ENCODE assay signal across 11 mouse cellular contexts in the genomic region with DNA sequence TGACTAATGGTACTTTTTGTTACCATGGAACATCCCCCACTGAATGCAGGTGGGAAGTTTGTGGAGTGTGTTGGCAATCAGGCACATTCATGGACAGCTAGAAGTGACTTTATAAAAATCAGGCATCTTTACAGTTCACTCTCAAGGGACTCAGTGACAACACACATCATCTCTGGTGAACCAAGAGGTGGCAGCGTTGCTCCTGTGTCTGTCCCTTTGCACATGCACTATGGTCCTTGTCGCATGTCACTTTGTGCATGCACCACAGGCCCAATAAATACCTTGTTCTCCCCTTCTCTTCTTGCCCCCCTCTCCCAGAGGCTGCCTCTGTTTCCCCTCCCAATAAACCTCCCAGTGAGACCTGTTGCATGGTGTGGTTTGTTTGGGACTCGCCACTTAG.
DNase-seq lines count a peak whose midpoint lies in the region; ATAC-seq and TF ChIP-seq lines count a peak whose summit lies in the region.
"Had no signal": no experiment of that assay in that cellular context is flagged by ENCODE, and none has a peak within 500 bp of the region (broad histone marks: within the 10 kb centered on the region; RNA-seq: fewer than 3 reads in every experiment).

No protein-coding gene starts in this region.

- H3K79me2 ChIP-seq in MEL (ENCODE audit: control insufficient read depth, insufficient read depth, low read length, poor library complexity): no peaks in the 10 kb centered on the region

- 50% methylated on average over 3 of the region's 3 CpGs for WGBS in heart, postnatal 0 days
- WGBS in liver, embryonic 11.5 days: 67% methylated on average over 3 of the region's 3 CpGs
- WGBS in neural tube, embryonic 15.5 days: 56% methylated on average over 3 of the region's 3 CpGs

- TF ChIP-seq EP300 in heart, postnatal 0 days (IDR thresholded peaks at IDR 0.05; ENCODE audit: low read depth): no peak
- TF ChIP-seq EP300 in MEL (IDR thresholded peaks at IDR 0.05; ENCODE audit: low read depth in 1 of 2, low read length in 2 of 2): no peak

- H3K9me3 ChIP-seq in heart, postnatal 0 days (replicated peaks; ENCODE audit: control insufficient read depth, low read length): no peaks in the 10 kb centered on the region
- no peaks in the 10 kb centered on the region for H3K9me3 ChIP-seq in liver, embryonic 11.5 days (ENCODE audit: control insufficient read depth, low read length)
- H3K9me3 ChIP-seq in MEL (replicated peaks; ENCODE audit: insufficient read depth, low read length): no peaks in the 10 kb centered on the region
- no peaks in the 10 kb centered on the region for H3K9me3 ChIP-seq in neural tube, embryonic 15.5 days (replicated peaks)
- H3K9me3 ChIP-seq: liver, embryonic 13.5 days had no signal

- no peaks in the 10 kb centered on the region for H3K27me3 ChIP-seq in heart, postnatal 0 days (ENCODE audit: control insufficient read depth, insufficient read depth, low read length)
- no peaks in the 10 kb centered on the region for H3K27me3 ChIP-seq in liver, embryonic 11.5 days (replicated peaks; ENCODE audit: control insufficient read depth, insufficient read depth, low read length)
- H3K27me3 ChIP-seq in MEL (ENCODE audit: control insufficient read depth in 1 of 2, insufficient read depth in 2 of 2, low read length in 2 of 2): no peaks in the 10 kb centered on the region
- no peaks in the 10 kb centered on the region for H3K27me3 ChIP-seq in neural tube, embryonic 15.5 days (replicated peaks)
- H3K27me3 ChIP-seq: liver, embryonic 13.5 days had no signal

- H3K27ac ChIP-seq in heart, postnatal 0 days (ENCODE audit: low read depth): no peak overlapping the region
- H3K27ac ChIP-seq in liver, embryonic 11.5 days (ENCODE audit: low read depth, low read length): no peak overlapping the region
- H3K27ac ChIP-seq in MEL (ENCODE audit: control insufficient read depth, low read depth, low read length): no peak overlapping the region
- H3K27ac ChIP-seq in neural tube, embryonic 15.5 days (replicated peaks): no peak overlapping the region
- H3K27ac ChIP-seq: hindbrain, embryonic 14.5 days; liver, embryonic 13.5 days had no signal

- peak; percentile 28 for TF ChIP-seq RAD21 in MEL (IDR thresholded peaks at IDR 0.05; ENCODE audit: low read depth, low read length)

- ATAC-seq in heart, postnatal 0 days (ENCODE audit: insufficient read depth, low read depth): no peak
- ATAC-seq in liver, embryonic 11.5 days (replicated peaks; ENCODE audit: low FRiP score): no peak
- no peak for ATAC-seq in neural tube, embryonic 15.5 days (ENCODE audit: low FRiP score)
- ATAC-seq: activated CD4-positive, CD25-positive, alpha-beta regulatory T cell, adult 4 months had no signal

- no peak for TF ChIP-seq POLR2A in MEL (IDR thresholded peaks at IDR 0.05; ENCODE audit: control insufficient read depth in 1 of 2, insufficient read depth in 1 of 2, low read depth in 1 of 2, low read length in 2 of 2, poor library complexity in 1 of 2)

- H3K4me2 ChIP-seq in heart, postnatal 0 days (ENCODE audit: low read depth, low read length): no peak overlapping the region
- H3K4me2 ChIP-seq in liver, embryonic 11.5 days: no peak overlapping the region
- no peak overlapping the region for H3K4me2 ChIP-seq in neural tube, embryonic 15.5 days
- H3K4me2 ChIP-seq: hindbrain, embryonic 14.5 days; liver, embryonic 13.5 days had no signal

- peak; percentile 64 for TF ChIP-seq CTCF in heart, postnatal 0 days (IDR thresholded peaks at IDR 0.05; ENCODE audit: low read depth)
- TF ChIP-seq CTCF in MEL (IDR thresholded peaks at IDR 0.05 in 2 of 3, conservative IDR thresholded peaks at IDR 0.05 in 1 of 3; ENCODE audit: control insufficient read depth in 1 of 3, insufficient read depth in 1 of 3, low read depth in 2 of 3, low read length in 3 of 3, poor library complexity in 1 of 3, severe bottlenecking in 1 of 3): peak in 2 of 3 experiments; percentile 29 to 35; a peak in 3 of 6 replicates

- peak; percentile 56 for DNase-seq in heart, postnatal 0 days (ENCODE audit: low spot score)
- DNase-seq in heart, adult 8-10 months (ENCODE audit: low spot score): no peak
- DNase-seq in liver: peak; percentile 44
- DNase-seq in liver, embryonic 11.5 days (ENCODE audit: low spot score): no peak
- no peak for DNase-seq in MEL (ENCODE audit: low read depth, low spot score)
- peak; percentile 23 to 62 for DNase-seq in kidney, postnatal 36 days
- DNase-seq in spleen, adult 18-20 months: no peak
- DNase-seq: liver, embryonic 13.5 days had no signal

- H3K36me3 ChIP-seq in heart, postnatal 0 days (replicated peaks; ENCODE audit: control insufficient read depth, insufficient read depth, low read length): no peaks in the 10 kb centered on the region
- no peaks in the 10 kb centered on the region for H3K36me3 ChIP-seq in liver, embryonic 11.5 days (ENCODE audit: control insufficient read depth, insufficient read depth, low read length)
- no peaks in the 10 kb centered on the region for H3K36me3 ChIP-seq in MEL (ENCODE audit: control insufficient read depth in 1 of 2, insufficient read depth in 2 of 2, low read length in 2 of 2)
- H3K36me3 ChIP-seq in neural tube, embryonic 15.5 days: no peaks in the 10 kb centered on the region
- H3K36me3 ChIP-seq: liver, embryonic 13.5 days had no signal

- H3K4me1 ChIP-seq in heart, postnatal 0 days (ENCODE audit: control insufficient read depth, insufficient read depth): no peaks in the 10 kb centered on the region
- H3K4me1 ChIP-seq in liver, embryonic 11.5 days (replicated peaks; ENCODE audit: control insufficient read depth, insufficient read depth, low read length): no peaks in the 10 kb centered on the region
- H3K4me1 ChIP-seq in MEL (ENCODE audit: control insufficient read depth in 1 of 2, insufficient read depth in 2 of 2, low read length in 2 of 2): no peaks in the 10 kb centered on the region
- H3K4me1 ChIP-seq in neural tube, embryonic 15.5 days: no peaks in the 10 kb centered on the region

- no peak overlapping the region for H3K9ac ChIP-seq in heart, postnatal 0 days (replicated peaks; ENCODE audit: low read depth, low read length)
- H3K9ac ChIP-seq in liver, embryonic 11.5 days (ENCODE audit: low read depth, low read length): no peak overlapping the region
- no peak overlapping the region for H3K9ac ChIP-seq in MEL (ENCODE audit: control insufficient read depth, low read depth, low read length, poor library complexity, severe bottlenecking)
- no peak overlapping the region for H3K9ac ChIP-seq in neural tube, embryonic 15.5 days (replicated peaks)
- H3K9ac ChIP-seq: hindbrain, embryonic 14.5 days; liver, embryonic 13.5 days had no signal

- no peak overlapping the region for H3K4me3 ChIP-seq in heart, postnatal 0 days (ENCODE audit: low read depth, low read length)
- H3K4me3 ChIP-seq in liver, embryonic 11.5 days (ENCODE audit: low read depth, low read length): no peak overlapping the region
- no peak overlapping the region for H3K4me3 ChIP-seq in MEL (ENCODE audit: control insufficient read depth in 1 of 2, insufficient read depth in 1 of 2, low read depth in 2 of 2, low read length in 2 of 2)
- no peak overlapping the region for H3K4me3 ChIP-seq in neural tube, embryonic 15.5 days (replicated peaks)
- H3K4me3 ChIP-seq: liver, embryonic 13.5 days had no signal

TF ChIP-seq in MEL, 35 proteins besides CTCF, POLR2A, EP300 and RAD21:
- TF ChIP-seq USF1 (IDR thresholded peaks at IDR 0.05; ENCODE audit: low read depth, low read length) (no peak), POLR2AphosphoS5 (IDR thresholded peaks at IDR 0.05; ENCODE audit: borderline replicate concordance, low read depth, low read length) (no peak), NELFE (IDR thresholded peaks at IDR 0.05; ENCODE audit: low read depth, low read length) (no peak), SMC3 (IDR thresholded peaks at IDR 0.05; ENCODE audit: low read depth, low read length) (peak; percentile 39; the same call in 1 of the 2 replicates)
TF ChIP-seq in MEL: peak in this region for 1.

Comparison
In these comparisons a context has a peak if more than half of its experiments do, and no peak if none do; other contexts are left out.
1. DNase-seq: peak in heart, postnatal 0 days (single experiment), liver (single experiment) and kidney, postnatal 36 days (2 of 2); none in heart, adult 8-10 months (single experiment), liver, embryonic 11.5 days (single experiment), MEL (single experiment) and spleen, adult 18-20 months (0 of 2).